Mouse (Mus musculus) megakaryocyte-erythroid progenitor cell, adult 5-6 weeks (primary cell): Measurements from ENCODE around the gene St8sia1. TPM values are rescaled to one million over a fixed set of nuclear protein-coding genes. Genes with fewer than 3 reads are reported as not detected.

Source experiments
- ATAC-seq: replicated peaks from 2 replicates; pipeline ENCODE4 v1.8.0; 2016; ENCODE audit warnings: mild to moderate bottlenecking, inconsistent platforms; ENCODE audit not compliant: severe bottlenecking, poor library complexity, low FRiP score, low TSS enrichment
- total RNA-seq, 2 experiments: library from RNA; stranded (forward) in 1 of 2; stranded (reverse) in 1 of 2; fragments of 200-1000, 215-1000 nt in 1 of 2; fragments of >200 nt in 1 of 2; fragmentation: Nextera tagmentation in 1 of 2; gene quantifications; 2 replicates each; pipeline ENCODE4 v1.2.3; 2014 to 2017

The St8sia1 gene
- total RNA-seq, 2 experiments from 2014 or later, result 1.1 TPM; not detected in 1

DNA sequence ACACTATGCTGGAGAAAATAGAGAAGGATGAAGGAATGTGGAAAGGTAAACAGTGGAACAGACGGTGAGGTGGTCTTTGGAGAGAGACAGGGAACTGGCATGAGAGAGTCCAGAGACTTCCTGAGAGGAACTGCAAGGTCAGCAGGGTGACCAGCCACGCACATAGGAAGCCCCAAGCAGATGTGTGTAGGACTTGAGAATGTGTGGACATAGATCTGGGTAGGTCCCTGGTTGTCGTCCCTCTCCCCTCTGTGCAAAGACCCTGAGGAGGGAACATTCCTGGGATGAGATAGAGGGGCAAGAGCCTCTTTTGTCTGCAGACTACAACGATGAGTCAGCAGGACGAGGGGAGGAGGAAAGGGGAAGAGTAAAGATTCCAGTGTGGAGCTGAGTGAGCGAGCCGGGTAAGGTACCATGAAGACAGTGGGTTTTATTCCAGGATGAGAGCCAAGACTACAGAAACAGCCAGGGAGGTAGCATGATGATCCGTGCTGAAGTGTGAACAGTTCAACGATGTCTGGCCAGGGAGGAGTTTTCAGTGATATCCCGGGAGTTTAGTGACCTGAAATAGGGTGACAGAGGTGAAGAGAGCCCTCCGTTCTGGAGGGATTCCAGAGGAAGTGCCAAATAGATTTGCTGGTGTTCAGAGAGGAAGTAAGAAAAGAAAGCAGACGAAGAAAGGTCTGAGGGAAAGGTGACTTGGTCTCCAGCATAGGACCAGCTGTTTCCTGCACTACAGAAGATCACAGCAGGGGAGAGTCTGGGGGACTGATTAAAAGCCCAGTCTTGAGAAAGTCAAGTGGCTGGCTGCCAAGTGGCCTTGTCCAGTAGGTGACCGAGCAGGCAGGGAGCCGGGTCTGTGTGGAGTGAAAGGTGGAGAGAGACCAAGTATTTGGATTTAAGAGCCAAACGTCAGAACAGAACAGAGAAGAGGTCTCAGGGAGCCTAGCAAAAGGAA, 85.2 kb downstream of the St8sia1 start:
- ATAC-seq, result 0 out of 2 replicates have a peak, but pooled peaks have one; percentile 13

DNA sequence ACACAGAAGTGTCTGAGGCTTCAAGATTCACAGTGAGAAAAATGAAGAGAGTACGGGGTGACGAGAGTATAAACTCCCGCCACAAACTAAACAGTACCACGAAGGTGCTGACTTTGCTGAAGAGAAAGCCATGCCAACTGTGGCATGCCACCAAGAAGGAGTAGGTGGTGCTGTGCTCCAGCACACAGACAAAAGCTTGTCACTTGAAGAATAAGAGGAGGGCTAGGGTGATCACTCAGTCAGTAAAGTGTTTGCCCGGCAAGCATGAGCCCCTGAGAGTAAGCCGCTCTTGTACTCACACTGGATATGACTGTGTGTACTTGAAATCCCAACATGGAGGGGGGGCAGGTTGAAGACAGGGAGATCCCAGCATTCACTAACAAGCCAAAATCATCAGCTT, 87.0 kb downstream of the St8sia1 start:
- no peak for ATAC-seq

DNA sequence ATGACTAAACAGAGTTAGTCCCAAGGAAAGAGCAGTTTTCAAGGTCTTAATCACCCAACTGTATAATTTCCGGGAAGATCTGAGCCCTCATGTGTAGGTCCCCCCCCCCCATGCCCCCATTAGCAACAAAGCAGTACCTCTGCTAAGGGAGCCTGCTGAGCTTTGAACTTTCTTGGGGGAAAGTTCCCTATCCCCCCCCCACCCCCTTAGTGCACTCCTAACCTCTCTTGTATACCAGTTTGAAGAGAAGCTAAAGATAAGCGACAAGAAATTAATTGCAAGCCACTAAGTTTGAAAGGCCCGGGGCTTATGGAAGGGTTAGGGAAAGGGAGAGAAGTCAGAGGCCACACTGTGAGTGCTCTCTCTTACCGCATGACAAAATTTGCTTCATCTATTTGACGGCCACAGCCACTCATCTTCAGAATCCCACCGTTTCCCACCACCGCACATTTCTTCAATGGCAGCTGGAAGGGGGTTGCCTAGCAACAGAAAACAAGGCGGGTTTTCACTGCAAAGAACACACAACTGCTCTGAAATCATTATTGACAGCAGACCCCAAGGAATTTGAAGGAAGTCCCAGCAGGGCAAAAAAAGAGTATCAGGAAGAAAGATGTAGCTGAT, 87.9 kb downstream of the St8sia1 start:
- no peak for ATAC-seq

DNA sequence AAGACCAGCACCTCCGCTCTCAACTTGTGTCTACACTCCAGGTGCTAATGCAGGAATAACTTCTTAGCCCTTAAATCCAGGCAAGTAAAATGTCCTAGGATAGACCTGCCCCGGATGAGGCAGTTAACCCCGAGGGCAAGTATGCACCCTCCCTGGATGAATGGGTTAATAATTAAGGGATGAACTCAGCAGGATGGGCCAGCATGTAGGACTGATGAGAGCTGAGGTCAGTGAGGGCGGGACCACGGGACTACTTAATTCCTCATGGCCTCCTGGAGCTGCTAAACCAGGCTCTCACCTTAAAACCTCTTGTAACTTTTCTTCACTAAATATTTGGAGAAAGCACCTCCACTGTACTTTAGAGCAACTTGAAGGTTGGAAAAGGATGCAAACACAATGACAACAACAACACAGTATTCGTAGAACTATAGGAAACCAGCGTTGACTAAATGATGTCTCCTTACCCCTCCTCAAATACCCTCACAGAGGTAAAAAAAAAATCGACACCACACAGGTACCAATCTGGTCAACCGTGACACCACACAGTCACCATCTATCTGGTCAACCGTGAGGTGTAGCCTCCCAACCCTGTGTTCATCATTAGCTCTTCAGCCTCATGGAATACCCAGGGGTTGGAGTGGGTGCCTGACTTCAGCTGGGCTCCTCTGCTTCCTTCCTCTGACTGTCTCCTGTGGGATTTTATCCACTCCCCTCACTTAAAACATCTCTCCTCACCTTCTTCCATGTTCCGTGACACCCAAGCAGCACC, 90.3 kb downstream of the St8sia1 start:
- no peak for ATAC-seq

DNA sequence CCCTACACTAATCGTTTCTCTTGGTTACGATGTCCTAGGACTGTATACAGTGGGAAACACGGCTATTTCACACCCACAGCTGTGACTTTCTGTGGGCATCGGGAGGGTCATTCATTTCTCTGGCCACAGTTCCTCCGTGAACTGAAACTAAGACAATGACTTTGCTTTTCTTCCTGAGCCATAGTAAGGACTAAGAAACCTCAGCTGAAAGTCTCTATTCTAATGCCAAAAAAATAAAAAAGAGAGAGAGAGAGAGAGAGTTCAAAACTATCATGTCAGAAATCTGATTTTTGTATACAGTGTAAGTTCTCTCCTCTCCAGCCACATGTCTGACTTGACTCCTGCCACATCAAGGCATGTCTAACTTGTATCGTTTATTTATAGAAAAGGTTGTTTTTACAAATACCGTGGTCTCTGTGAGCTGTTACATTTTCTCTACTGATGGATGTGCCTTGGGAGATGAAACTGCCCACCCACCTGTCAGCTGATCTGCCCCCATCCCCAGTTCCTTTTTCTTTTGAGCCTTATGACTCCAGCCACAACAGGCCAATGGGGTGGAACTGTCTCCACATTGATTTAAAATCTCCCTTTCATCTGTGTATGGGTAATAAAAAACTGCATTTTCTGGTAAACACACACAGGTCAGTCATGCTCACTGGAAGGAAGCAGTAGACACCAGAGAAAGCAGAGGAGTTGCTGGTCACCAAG, 94.4 kb downstream of the St8sia1 start:
- ATAC-seq, result no peak

DNA sequence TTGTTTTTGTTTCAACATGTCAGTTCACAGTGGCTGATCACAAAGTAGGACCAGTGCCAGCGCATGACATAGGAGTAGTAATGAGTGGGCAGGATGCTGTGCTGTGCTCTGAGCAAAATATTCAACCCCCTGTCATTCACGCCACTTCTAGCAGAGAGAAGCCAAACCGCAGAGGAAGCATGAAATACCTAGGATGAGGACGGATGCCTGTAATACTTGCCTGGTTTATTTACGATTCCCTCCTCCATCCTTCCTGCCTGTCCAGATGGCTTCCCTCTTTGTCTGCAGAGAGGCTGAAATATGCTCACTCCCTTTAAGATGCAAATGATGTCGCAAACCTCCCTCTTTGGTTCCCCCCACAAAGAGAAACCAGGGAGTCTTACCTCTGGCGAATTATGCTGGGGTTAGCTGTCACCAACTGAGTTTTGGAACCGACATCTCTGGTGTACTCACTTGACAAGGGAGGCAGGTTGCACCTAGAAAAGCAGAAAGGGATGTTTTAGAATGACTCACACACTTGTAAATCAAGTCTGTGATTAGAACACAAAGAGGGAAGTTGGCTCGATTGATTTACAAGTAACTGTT, 96.7 kb downstream of the St8sia1 start:
- ATAC-seq, result peak; percentile 24

DNA sequence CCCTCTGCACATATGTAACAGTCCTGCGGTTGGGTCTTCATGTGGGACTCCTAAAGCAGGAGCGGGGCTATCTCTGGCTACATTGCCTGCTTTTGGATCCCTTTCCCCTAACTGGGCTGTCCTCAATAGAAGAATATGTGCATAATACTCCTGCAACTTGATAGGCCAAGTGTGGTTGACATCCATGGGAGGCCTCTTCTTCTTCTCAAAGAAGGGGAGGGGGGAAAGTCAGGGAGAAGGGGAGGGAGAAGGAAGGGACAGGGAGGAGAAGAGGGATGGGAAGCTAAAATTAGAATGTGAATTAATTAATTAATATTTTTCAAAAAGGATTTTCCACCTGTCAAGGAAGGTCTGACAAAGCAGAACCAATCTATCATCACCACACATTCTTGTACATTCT, 97.2 kb downstream of the St8sia1 start:
- ATAC-seq, result no peak

DNA sequence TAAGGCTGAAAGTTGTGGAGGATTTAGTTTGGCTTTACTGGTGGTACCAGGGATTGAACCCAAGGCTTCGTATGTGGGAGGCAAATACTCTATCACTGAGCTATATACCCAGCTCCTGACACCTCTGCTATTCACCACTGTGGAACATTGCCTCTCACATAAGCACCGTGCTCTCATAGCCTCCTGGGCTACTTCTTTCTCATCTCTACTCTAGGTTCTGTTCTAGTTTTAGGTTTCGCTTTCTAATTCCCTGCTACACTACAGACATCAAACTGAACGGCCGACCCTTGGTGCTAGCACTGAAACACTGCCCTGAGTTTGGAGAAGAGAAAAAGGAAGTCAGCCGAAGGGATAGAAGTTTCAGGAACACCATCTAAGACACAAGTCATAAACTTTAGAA, 99.1 kb downstream of the St8sia1 start:
- no peak for ATAC-seq

DNA sequence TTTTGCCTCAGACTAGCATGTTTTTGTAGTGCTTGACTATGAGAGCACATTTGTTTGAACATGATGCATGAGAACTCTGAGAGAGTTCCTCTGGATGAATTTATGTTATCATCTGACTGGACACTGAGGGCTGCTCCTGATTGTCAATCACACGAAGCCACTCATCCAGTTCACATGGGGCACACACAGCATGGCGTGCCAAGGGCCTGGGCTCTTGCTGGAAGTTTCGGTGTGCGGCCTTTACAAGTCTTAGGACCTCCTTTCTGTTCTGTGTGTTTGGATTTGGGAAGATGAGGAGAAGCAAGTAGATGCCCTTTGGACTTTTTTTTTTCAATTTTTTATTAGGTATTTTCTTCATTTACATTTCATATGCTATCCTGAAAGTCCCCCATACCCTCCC, 100.4 kb downstream of the St8sia1 start:
- ATAC-seq, result no peak

DNA sequence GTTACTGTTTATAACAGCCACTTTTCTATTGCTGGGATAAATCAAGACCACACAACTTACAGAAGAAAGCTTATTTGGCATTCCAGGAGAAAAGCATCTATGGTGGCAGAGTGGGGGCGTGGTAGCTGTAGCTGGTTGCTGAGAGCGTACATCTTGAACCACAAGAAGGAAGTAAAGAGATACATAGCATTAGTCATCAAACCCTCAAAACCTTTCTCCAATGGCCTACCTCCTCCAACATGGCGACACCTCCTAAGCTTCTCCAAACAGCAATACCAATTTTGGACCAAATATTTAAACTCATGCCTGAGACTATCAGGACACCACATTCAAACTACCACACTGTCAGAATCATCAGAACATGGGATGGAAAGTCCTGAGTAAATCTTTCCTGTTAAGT, 102.0 kb downstream of the St8sia1 start:
- ATAC-seq, result no peak

DNA sequence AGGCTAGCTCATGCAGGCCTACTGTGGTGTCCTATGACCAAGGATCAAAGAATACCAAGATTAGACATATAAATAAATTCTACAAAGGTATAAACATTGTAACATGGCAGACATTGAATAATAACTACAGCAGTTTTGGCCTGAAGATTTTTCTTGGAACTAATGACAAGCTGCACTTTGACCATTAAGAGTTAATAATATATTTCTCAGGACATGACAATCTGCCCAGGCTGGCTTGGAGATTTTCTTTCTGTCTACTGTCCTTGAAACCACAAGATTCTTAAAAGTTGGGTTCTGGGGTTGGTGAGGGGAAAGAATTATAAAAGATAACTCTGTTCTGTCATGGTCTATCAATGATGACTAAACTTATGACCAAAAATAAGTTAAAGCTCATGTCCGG, 103.9 kb downstream of the St8sia1 start:
- no peak for ATAC-seq

DNA sequence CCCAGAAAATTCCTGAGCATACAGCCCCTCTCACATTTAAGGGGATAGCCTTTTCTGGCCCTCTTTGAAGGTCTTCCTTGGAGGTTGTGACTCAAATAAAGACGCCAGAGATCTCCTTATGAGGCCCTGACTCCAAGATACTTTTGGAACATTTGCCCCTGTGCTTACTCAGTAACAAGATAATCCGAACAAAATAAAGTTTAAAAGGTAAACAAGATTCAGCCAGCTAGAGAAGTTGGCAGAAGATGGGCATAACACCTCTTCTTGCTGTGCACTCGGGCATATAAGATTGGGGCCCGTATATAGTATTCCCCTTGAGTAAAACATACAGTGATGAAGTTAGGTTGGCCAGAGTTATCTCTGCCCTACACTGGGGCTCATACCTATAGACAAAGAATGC, 104.3 kb downstream of the St8sia1 start:
- ATAC-seq, result no peak

DNA sequence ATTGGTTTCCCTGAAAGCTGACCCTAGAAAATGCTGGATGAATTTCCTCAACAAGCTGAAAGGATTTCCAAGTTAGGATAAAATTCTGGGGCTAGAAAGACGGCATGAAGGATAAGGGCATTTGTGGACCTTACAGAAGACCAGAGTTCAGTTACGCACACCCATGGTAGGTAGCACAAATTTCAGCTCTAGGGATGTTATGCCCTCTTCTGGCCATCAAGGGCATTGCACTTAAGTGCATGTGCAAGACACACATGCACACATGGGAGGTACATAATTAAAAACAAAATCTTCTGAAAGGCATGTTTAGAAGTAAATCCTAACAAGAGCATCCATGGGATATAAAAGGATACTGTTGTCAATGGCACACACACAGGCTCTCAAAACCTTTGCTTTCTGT, 105.3 kb downstream of the St8sia1 start:
- peak; percentile 84 for ATAC-seq

DNA sequence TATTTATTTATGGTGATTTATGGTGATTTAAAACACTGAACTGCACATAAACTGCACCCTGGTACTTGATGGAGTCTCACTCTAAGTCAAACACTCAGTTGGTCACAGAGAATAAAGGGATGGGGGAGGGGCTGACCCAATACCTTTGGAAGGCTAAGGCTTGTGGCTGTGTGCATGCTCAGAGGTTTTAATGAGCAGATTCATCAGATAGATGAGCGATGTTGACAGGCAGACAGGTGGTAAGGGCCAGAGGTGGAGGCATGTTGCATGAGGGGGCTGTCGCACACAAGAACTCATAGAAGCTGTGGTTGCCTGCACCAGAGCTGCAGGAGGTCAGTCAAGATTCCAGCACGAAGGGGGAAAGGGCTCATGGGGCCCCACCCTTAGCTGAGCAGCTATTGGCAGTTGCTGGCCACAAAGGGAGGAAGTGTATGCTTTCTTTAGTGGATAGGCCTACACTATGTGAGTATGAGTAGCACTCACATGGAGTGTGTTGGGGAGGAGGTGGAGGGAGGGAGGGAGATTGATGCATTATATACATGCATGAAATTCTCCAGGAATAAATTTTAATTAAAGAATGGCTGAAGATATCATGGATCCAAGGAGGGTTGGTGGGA, 107.9 kb downstream of the St8sia1 start:
- ATAC-seq, result no peak

DNA sequence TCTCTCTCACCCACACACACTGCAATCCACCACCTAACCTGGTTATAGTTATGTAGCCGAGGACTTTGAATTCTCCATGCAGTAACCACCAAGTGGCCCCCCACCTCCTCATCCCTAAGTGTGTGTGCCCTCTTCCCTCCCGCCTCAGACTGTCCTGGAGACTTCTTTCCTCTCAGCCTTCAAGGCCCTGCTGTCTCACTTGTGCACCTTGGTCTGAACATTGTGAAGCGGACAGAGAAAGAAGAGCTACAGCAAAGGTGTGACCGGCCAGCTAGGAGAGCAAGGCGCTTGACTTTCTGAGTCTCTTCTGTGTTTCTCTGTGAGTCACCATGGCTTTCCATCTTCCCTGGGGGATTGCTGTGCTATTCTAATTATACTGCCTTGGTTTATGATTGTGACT, 108.5 kb downstream of the St8sia1 start:
- ATAC-seq, result no peak

DNA sequence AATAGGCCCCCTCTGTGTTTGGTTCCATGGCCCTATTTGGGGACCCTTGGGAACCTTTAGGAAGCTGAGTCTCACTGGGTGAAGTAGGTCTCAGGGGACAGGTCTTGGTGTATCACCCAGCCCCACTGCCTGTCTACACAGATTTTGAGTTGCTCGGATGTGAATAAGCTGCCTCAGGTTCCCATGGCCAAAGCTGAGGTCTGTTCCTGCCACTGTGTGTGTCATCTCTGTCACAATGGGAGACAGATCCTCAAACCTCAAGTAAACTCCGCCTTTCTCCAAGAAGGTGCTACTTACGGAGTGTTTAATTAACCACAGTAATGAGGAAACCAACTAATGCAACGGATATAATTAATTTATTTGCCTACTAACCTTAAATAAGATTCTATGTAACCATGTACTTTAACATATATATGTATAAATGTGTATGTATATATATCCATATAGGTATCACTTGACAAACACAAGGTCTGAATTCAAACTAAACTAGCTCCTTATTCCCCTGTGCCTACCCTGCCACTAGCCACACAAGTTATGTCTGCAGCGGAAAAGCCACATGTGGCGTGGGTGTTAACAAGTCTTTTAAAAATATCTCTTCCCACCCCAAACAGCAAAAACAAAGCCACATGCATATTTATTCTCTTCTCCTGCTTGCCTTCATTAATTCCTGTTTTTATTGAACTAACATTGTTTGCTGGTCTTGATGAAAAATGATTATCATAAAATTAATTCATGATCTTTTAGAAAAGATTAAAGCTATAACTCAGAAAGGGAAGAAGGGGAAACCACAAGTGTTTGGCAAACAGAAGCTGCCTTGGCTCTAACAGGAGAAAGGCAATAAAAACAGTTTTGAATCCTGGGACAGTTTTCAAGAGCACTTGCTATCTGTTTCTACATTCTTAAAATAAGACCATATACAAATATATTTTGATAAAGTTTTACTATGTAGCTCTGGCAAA, 111.6 kb downstream of the St8sia1 start:
- ATAC-seq, result no peak

DNA sequence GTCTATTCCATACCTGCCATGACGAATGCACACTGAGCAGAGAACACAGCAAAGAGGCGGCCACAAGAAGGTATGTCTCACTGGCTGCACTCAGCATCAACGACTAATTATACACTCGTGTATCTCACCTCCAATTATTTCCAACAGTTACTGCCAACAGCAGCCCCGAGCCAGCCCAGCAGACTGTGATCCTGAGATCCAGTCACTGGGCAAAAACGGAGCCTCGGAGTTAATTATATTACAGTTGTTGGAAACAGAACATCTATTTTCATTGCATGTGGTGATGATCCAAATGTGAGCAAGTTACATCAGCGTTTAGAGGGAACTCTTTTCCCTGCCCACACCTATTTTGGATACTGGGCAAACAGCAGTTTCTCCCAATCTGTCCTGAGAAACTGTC, 113.8 kb downstream of the St8sia1 start:
- no peak for ATAC-seq

DNA sequence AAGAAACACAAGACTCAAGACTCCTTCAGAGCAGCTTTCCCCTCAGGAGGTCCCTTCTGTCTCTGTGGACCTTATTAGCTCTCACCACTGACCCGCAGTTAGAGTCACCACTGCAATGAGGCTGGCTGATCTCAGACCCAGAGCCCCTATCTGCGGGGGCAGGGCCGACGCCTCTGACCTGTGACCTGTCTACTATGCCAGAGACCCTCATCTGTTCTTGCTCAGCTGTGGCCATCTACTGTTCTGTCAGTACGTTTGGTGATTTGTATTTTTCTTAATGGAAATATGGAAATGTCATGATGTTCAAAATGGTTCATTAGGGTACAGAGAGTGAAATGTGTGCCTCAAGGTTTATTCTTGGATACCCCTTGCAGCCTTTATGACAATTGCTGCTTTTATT, 114.9 kb downstream of the St8sia1 start:
- ATAC-seq, result no peak
